Mouse (Mus musculus): ENCODE measurements at regions not wholly inside any gene's neighbourhood (a gene's known extent, or its start where the extent isn't known, plus 50 kb on each side); places are given as distances from the start of the nearest gene placed in this dataset.

DNA sequence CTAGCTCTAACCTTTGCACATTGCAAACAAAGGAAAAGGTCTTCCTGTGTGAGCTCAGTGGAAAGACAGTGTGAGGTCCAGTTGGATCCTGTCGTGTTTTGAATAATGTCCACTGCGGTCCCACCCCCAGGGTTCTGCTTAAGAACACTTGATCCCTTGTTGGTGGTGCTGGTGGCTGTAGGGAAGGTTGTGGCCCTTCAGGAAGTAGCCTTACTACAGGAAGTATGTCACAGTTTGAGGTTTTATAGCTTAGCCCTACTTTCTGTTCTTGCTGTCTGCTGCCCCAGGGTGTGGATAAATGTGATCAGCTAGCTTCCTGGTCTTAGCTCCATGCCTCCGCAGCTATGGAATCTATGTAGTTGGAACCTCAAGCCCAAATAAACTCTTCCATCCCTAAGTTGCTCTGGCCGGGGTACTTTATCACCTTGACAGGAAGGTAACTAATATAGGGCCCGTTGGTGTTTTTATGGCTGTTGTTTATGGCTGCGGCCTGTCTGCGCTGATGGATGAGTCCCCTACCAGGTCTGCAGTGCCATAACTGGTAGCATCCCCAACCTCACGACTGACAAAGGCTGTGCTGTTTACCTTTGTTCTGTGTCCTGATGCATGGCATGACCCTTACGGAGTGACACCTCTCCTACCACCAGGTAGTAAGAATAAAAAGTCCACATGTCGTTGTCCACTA lies 103.1 kb upstream of the Gadl1 start:
- Histone ChIP-seq H3K4me2 (ENCODE audit: low read depth, low read length) (no peak overlapping the region), H3K27ac (ENCODE audit: low read depth) (no peak overlapping the region), H3K27me3 (ENCODE audit: control insufficient read depth, insufficient read depth, low read length) (no peaks in the 10 kb centered on the region), H3K4me1 (ENCODE audit: control insufficient read depth, insufficient read depth) (no peaks in the 10 kb centered on the region), H3K4me3 (ENCODE audit: low read depth, low read length) (no peak overlapping the region), H3K9ac (replicated peaks; ENCODE audit: low read depth, low read length) (no peak overlapping the region), H3K9me3 (replicated peaks; ENCODE audit: control insufficient read depth, low read length) (no peaks in the 10 kb centered on the region), H3K36me3 (replicated peaks; ENCODE audit: control insufficient read depth, insufficient read depth, low read length) (no peaks in the 10 kb centered on the region)
- TF ChIP-seq EP300 (IDR thresholded peaks at IDR 0.05; ENCODE audit: low read depth) (no peak), CTCF (IDR thresholded peaks at IDR 0.05; ENCODE audit: low read depth) (no peak)
- ATAC-seq (ENCODE audit: insufficient read depth, low read depth) (no peak), DNase-seq (ENCODE audit: low spot score) (no peak)
- WGBS, result 69% methylated on average over 10 of the region's 10 CpGs

GRCm38 (mm10) chr9:115840186-115840585 lies 69.1 kb upstream of the Gadl1 start:
- no peak overlapping the region for H3K4me3 ChIP-seq (ENCODE audit: low read depth, low read length)
- no peaks in the 10 kb centered on the region for H3K27me3 ChIP-seq (ENCODE audit: control insufficient read depth, insufficient read depth, low read length)
- no peak overlapping the region for H3K4me2 ChIP-seq (ENCODE audit: low read depth, low read length)
- WGBS, result 29% methylated on average over 5 of the region's 5 CpGs
- no peaks in the 10 kb centered on the region for H3K9me3 ChIP-seq (replicated peaks; ENCODE audit: control insufficient read depth, low read length)
- TF ChIP-seq EP300 (IDR thresholded peaks at IDR 0.05; ENCODE audit: low read depth) (no peak), CTCF (IDR thresholded peaks at IDR 0.05; ENCODE audit: low read depth) (no peak)
- ATAC-seq (ENCODE audit: insufficient read depth, low read depth) (no peak), DNase-seq (ENCODE audit: low spot score) (no peak)
- no peaks in the 10 kb centered on the region for H3K36me3 ChIP-seq (replicated peaks; ENCODE audit: control insufficient read depth, insufficient read depth, low read length)
- H3K27ac ChIP-seq (ENCODE audit: low read depth), result no peak overlapping the region
- no peak overlapping the region for H3K9ac ChIP-seq (replicated peaks; ENCODE audit: low read depth, low read length)
- H3K4me1 ChIP-seq (ENCODE audit: control insufficient read depth, insufficient read depth), result peaks cover 10% of the 10 kb centered on the region; the same call in 1 of the 2 replicates

DNA sequence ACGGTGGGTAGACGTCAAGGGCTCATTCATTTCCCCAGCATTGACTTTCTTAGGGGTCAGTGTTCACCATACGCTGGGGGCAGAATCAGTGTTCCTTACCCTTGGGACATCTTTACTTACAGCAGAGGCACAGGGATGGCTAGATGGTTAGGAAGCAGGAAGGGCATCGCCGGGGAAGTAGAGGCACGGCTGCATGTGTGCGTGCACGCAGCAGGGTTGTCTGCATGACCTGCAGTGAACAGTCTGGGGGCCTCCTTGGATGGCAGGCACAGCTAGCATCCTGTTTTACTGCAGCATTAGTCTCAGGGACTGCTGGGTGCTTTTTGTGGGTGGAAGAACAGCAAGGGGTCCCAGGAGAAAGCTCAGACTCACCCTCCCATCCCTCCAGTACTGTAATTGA lies 68.5 kb upstream of the Gadl1 start:
- H3K4me1 ChIP-seq (ENCODE audit: control insufficient read depth, insufficient read depth), result peaks cover 10% of the 10 kb centered on the region; the same call in 1 of the 2 replicates
- H3K9me3 ChIP-seq (replicated peaks; ENCODE audit: control insufficient read depth, low read length), result no peaks in the 10 kb centered on the region
- H3K27me3 ChIP-seq (ENCODE audit: control insufficient read depth, insufficient read depth, low read length), result no peaks in the 10 kb centered on the region
- H3K4me2 ChIP-seq (ENCODE audit: low read depth, low read length), result no peak overlapping the region
- no peak overlapping the region for H3K9ac ChIP-seq (replicated peaks; ENCODE audit: low read depth, low read length)
- TF ChIP-seq EP300 (IDR thresholded peaks at IDR 0.05; ENCODE audit: low read depth) (no peak), CTCF (IDR thresholded peaks at IDR 0.05; ENCODE audit: low read depth) (no peak)
- DNase-seq (ENCODE audit: low spot score), result no peak
- no peak overlapping the region for H3K4me3 ChIP-seq (ENCODE audit: low read depth, low read length)
- ATAC-seq (ENCODE audit: insufficient read depth, low read depth), result no peak
- H3K27ac ChIP-seq (ENCODE audit: low read depth), result no peak overlapping the region
- no peaks in the 10 kb centered on the region for H3K36me3 ChIP-seq (replicated peaks; ENCODE audit: control insufficient read depth, insufficient read depth, low read length)
- WGBS, result 82% methylated on average over 8 of the region's 8 CpGs

DNA sequence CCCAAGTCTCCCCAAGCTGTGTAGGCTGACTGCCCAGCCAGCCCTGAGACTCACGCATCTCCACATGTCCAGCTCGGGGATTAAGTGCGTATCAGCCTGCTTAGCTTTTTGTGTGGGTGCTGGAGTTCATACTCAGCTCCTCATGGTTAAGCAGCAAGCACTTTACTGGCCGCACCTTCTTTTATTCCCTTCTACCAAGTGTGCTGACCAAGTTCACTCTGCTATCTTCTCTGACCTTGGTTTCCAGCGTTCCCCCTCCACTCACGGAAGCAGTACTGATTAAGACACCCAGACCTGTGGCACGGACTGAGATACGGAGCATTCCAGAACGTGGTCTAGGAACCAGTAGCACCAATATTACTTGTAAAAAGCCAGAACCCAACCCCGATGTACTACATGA lies 67.6 kb upstream of the Gadl1 start:
- 38% methylated on average over 10 of the region's 10 CpGs for WGBS
- TF ChIP-seq EP300 (IDR thresholded peaks at IDR 0.05; ENCODE audit: low read depth), result no peak
- TF ChIP-seq CTCF (IDR thresholded peaks at IDR 0.05; ENCODE audit: low read depth), result no peak
- Histone ChIP-seq H3K4me1 (ENCODE audit: control insufficient read depth, insufficient read depth) (peaks cover 10% of the 10 kb centered on the region; the same call in 1 of the 2 replicates), H3K27ac (ENCODE audit: low read depth) (no peak overlapping the region), H3K36me3 (replicated peaks; ENCODE audit: control insufficient read depth, insufficient read depth, low read length) (no peaks in the 10 kb centered on the region), H3K4me3 (ENCODE audit: low read depth, low read length) (no peak overlapping the region), H3K9me3 (replicated peaks; ENCODE audit: control insufficient read depth, low read length) (no peaks in the 10 kb centered on the region), H3K4me2 (ENCODE audit: low read depth, low read length) (no peak overlapping the region), H3K9ac (replicated peaks; ENCODE audit: low read depth, low read length) (no peak overlapping the region), H3K27me3 (ENCODE audit: control insufficient read depth, insufficient read depth, low read length) (no peaks in the 10 kb centered on the region)
- DNase-seq (ENCODE audit: low spot score) (no peak), ATAC-seq (ENCODE audit: insufficient read depth, low read depth) (no peak)

DNA sequence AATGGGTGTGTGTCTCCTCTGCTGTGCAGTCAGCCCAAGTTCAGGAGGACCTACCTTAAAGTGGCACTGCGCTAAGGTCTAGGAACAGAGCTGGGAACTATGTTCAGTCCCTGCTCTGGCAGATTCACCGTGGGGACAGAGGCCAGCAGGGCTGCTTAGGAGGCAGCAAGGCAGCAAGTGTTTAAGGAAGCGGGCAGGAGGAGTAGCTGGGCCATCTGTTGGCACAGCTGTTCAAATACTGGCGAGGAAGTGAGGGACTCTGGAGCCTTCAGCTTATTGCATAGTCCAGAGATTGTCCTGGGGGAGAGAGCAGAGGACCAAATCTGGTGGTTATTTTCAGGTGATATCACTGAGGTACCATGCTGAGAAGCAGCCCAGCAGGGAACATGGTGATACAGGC lies 64.9 kb upstream of the Gadl1 start:
- Histone ChIP-seq H3K9me3 (replicated peaks; ENCODE audit: control insufficient read depth, low read length) (no peaks in the 10 kb centered on the region), H3K27ac (ENCODE audit: low read depth) (no peak overlapping the region), H3K9ac (replicated peaks; ENCODE audit: low read depth, low read length) (no peak overlapping the region), H3K36me3 (replicated peaks; ENCODE audit: control insufficient read depth, insufficient read depth, low read length) (no peaks in the 10 kb centered on the region), H3K4me1 (ENCODE audit: control insufficient read depth, insufficient read depth) (peaks cover 10% of the 10 kb centered on the region; the same call in 1 of the 2 replicates), H3K4me2 (ENCODE audit: low read depth, low read length) (no peak overlapping the region), H3K4me3 (ENCODE audit: low read depth, low read length) (no peak overlapping the region), H3K27me3 (ENCODE audit: control insufficient read depth, insufficient read depth, low read length) (no peaks in the 10 kb centered on the region)
- no peak for DNase-seq (ENCODE audit: low spot score)
- WGBS, result 62% methylated on average over 4 of the region's 4 CpGs
- TF ChIP-seq EP300 (IDR thresholded peaks at IDR 0.05; ENCODE audit: low read depth) (no peak), CTCF (IDR thresholded peaks at IDR 0.05; ENCODE audit: low read depth) (no peak)
- ATAC-seq (ENCODE audit: insufficient read depth, low read depth), result no peak

DNA sequence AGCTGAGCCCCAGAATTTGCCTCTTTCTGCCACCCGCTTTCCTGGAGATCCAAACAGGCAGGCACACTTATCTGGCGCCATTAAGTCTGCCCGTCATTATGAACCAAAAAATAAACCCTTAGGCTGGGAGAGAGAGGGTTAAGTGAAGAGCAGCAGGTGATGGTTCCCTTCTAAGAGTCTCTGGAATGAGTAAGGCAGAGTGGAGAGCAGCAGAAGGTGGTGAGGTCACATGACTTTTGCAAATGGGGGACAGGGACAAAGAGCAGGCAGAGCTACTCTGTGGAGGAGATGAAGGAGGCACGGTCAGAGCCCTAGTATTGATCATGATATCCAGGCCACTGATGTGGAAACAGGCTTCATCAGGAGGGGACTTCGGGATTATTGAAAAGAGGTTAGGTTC lies 64.2 kb upstream of the Gadl1 start:
- Histone ChIP-seq H3K9ac (replicated peaks; ENCODE audit: low read depth, low read length) (no peak overlapping the region), H3K27me3 (ENCODE audit: control insufficient read depth, insufficient read depth, low read length) (no peaks in the 10 kb centered on the region), H3K4me3 (ENCODE audit: low read depth, low read length) (no peak overlapping the region), H3K27ac (ENCODE audit: low read depth) (no peak overlapping the region), H3K9me3 (replicated peaks; ENCODE audit: control insufficient read depth, low read length) (no peaks in the 10 kb centered on the region), H3K36me3 (replicated peaks; ENCODE audit: control insufficient read depth, insufficient read depth, low read length) (no peaks in the 10 kb centered on the region), H3K4me1 (ENCODE audit: control insufficient read depth, insufficient read depth) (peaks cover 10% of the 10 kb centered on the region; the same call in 1 of the 2 replicates), H3K4me2 (ENCODE audit: low read depth, low read length) (no peak overlapping the region)
- DNase-seq (ENCODE audit: low spot score), result no peak
- no peak for ATAC-seq (ENCODE audit: insufficient read depth, low read depth)
- 73% methylated on average over 5 of the region's 5 CpGs for WGBS
- TF ChIP-seq EP300 (IDR thresholded peaks at IDR 0.05; ENCODE audit: low read depth) (no peak), CTCF (IDR thresholded peaks at IDR 0.05; ENCODE audit: low read depth) (no peak)
